Mouse (Mus musculus) induced T-regulatory cell, adult 2 months (primary cell): ENCODE data around the gene Hyal1.

Experiments used
- DNase-seq: peaks from one replicate; pipeline ENCODE4 v3.0.0-alpha.2; 2012; ENCODE audit warnings: low read depth

Gene Hyal1

DNA sequence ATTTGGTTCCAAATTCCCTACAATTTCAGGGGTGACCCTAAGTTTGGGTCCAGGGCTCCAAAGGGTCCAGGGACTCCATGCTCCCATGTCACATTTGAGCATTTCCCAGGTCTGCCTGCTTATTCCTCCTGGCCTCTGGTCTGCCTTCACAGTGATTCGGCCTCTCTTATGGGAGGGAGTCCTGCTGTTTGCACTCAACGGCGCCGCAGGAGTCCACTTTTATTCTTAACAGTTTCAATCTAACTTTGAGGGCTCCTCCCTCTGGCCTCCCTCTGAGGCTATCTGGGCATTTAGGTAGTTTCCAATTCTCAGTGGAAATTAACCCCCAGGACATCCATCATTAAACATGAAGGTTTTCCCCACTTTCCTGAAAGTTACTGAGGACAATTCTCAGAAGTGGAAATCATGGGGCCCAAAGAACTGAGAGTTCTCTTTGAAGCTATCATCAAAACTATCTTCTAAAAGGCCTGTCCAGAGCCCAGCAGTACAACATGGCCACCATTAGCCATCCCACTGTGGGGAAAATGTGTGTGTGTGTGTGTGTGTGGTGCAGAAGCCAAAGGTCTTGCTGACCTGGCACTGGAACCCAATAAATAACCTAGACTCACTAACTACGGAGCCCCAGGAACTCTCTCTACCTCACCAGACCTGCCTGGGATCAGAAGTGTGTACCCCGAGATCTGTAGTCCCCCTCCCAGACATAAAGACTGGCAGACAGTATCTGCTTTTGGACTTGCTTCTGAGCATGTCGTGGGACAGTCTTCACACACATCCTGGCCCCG, 17.7 kb downstream of the Hyal1 start:
- DNase-seq: no peak

GRCm38 (mm10) chr9:107596619-107597569, 20.2 kb downstream of the Hyal1 start:
- DNase-seq: no peak

DNA sequence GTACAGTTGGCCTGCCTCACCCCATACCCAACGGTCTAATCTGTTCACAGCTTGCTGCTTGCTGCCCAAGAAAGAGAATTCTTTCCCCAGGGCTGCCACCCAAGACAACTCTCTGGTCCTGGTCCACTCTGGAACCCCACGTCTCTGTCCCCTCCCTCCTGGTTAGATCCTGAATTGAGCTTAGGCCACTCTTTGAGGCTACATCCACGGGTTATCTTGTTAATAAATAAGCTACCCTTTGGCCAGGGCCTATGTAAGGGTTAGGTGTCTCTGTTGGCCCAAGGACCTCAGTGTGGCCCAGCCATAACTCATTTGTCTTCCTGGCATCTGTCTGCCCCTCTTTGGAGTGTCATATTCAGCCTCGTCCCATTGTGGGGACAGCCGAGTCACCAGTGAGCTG, 21.7 kb downstream of the Hyal1 start:
- no peak for DNase-seq

- DNase-seq: no peak
Observed at GRCm38 (mm10) chr9:107599433-107599832, 22.7 kb downstream of the Hyal1 start.

DNA sequence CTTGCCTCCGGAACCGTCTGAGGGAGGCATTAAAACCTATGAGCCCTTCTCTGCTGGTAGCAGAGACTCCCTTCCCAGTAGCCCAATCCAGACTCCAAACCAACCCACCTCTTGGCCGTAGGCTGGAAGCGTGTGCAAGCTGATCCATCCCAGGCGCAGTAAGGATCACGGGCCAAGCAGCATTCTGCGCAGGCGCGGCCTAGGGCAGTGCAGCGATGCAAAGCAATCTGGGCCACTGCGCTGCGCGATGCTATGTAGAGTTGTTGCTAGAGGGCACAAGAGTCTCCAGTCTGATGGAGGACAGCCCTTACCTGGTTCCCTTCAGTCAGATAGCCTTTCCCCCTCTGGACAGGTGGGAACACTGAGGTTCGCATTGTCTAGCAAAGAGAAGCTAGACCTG, 23.1 kb downstream of the Hyal1 start:
- DNase-seq: no peak

- no peak for DNase-seq
Observed at GRCm38 (mm10) chr9:107600745-107601144, 24.0 kb downstream of the Hyal1 start.

DNA sequence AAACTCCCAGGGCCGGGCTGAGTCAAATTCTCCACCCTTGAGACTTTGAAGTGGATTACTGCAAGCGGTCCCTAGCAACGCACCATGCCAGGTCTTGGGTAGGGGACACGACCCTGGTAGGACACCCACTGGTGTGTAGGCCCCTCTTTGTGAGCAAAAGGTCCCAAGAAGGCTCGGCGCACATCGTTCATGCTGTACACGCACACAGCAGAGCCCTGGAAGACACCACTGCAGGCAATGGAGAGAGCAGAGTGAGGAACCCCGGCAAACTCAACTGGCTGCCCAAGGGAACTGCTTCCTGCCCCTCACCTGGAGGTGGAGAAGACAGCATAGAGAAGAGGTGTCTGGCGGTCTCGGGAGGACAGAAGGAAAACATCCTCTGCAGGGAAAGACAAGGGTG, 24.5 kb downstream of the Hyal1 start:
- no peak for DNase-seq

GRCm38 (mm10) chr9:107602068-107602648, 25.4 kb downstream of the Hyal1 start:
- peak; percentile 93 for DNase-seq

DNA sequence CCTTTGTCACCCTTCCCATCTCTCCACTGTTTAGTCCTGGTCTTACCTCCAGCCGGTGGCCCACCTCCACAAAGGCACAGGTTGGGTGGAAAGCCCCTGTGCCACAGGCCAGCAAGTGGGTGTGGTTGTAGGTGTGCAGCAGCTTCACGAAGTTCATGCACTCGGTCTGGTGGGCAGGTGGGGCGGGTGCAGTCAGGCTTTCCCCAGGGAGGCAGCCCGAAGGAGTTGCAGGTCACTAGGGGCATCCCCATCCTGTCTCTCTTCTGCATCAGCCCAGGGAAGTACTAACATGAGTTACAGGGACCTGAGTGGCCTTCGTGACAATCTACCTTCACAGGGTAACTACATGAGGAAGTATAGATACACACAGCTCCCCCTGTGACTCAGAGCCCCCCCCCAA, 26.5 kb downstream of the Hyal1 start:
- DNase-seq: no peak

DNA sequence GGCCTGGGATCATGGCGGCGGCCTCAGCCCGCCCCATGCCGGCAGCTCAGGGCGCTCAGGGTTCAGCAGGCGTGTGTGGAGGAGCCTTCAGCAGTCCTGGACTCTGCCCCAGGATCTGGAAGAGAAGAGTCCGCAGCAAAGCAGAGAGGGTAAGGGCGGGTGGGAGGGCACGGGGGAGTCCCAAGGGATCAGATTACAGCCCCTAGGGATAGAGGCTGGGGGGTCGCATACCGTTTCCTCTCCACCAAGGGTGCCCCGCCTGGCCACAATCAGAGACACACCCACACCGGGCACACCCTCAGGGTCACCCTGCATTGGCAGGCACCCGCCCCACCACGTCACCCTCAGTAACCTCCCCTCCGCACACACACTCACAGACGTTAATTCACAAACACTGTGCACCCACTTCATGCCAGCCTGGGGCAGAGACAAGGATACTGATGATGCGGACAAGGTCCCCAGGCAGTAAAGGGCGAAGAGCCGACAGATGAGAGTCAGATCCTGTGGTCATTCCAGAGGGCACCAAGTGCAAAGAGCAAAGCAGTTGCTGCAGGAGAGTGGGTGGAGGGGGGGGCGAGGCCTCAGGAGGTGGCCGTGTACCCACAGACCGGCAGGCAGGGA, 28.4 kb downstream of the Hyal1 start:
- DNase-seq: no peak

GRCm38 (mm10) chr9:107606591-107606990, 29.9 kb downstream of the Hyal1 start:
- no peak for DNase-seq

DNA sequence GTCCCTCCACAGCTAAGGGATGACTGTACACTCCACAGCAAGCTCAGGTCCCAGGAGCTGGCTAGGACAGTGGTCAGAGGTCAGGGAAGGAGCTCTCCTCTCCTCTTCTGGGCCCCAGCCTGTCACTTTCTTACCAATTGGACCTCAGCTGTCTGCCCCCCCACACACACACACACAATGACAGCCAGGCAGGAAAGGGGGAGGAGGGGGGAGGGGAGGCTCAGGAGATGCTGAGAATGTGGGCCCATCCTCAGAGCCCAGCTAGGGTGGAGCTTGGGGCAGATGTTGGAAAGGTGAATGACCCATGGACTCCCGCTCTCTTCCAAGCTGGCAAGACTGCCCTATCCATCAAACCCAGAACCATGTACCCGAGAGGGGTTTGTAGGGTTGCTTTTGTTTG, 30.3 kb downstream of the Hyal1 start:
- DNase-seq: no peak

- no peak for DNase-seq
Observed at GRCm38 (mm10) chr9:107607653-107608245, 31.0 kb downstream of the Hyal1 start.

- DNase-seq: no peak
Observed at GRCm38 (mm10) chr9:107608741-107609432, 32.2 kb downstream of the Hyal1 start, which contains the start of gene Sema3b. TSS of gene Sema3b (minus strand) at chr9:107609229.

- DNase-seq: peak; percentile 34
Observed at GRCm38 (mm10) chr9:107609433-107609830, 32.7 kb downstream of the Hyal1 start.

DNA sequence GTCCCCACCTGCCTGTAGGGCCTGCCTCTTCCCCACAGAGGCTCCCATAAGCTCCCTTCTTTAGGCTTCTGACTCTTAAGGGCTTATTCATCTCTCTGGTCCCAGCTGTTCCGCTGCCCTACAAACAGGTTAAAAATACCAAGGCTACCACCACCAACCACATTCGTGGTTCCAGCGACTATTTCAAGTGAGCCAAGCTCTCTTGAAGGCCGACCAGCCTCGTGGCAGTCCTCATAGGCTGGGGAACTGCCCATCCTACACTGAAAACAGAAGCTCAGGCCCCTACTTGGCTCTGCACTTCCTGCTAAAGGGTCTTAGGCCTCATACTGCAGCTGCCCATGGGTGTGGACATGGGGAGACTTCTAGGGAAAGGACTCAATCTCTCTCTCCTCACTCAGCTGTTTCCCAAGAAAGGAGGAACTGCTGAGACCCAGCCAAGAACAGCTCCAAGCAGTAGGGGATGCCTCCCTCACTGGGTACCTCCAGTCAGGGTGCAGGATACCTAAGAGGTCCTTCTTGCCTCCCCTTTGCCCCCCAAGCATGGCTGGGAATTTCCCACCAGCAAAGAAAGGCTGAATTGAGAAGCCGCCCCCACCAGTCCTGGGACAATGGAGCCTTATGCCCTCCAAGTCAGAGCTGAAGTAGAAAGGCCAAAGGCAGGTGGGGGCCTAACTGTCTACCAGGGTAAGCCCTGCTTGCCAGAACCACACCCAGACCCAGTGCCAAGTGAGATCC, 34.9 kb downstream of the Hyal1 start:
- peak; percentile 25 for DNase-seq

DNA sequence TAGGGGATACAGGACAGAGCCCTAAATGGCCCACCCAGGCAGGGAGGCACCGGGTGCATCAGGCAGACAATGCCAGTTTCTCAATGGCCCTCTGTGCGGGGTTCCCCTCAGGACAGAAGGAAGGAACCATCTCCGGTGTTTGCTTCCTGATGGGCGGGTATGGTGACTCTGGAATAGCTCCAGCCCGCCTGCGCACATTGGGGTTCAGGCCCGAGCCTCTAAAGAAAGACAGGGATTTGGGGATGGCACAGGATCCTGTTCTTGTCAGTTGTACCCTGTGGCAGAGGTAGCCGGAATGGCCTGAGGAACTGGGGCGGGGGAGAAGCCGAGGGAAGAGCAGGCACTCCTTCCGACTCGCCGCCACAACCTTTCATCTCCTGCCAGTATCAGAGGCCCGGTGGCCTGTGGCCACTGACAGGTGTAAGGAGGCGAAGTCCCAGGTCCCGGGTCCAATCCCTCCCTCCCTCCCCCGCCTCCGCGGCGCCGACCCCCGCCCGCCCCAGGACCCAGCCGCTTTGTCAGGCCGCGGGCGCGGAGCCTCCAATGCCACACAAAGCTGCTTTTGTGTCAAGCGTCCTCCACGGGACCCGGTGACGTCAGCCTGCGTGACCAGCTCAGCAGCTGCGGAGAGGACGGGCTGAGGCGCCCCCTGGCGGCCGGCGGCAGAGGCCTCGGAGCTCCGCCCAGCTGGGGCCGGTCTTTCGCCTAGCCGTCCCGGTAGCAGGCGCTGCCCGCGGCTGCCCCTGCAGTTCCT, 35.6 kb downstream of the Hyal1 start:
- DNase-seq: peak; percentile 97

- no peak for DNase-seq
Observed at GRCm38 (mm10) chr9:107612945-107613569, 36.3 kb downstream of the Hyal1 start.

DNA sequence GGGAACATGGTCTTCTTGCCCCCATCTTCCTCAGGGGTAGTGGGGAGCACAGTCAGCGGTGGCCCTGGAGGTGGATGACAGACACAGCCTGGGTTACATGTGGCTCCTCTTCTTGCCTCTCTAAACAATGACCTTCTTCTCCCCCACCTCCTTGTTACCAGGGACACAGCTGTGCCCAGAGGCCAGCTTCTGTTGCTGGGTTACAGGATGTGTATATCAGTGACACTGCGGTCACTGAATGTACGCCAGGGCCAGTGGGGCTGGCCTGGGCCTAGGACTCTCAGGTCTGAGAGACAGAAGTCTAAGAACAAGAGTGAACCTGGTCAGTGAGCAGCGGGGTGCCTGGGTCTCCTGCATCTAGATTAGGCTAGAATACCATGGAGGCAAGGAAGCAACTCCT, 38.3 kb downstream of the Hyal1 start:
- peak; percentile 9 for DNase-seq
